Mouse (Mus musculus) liver, embryonic 14.5 days (tissue): ENCODE results near the gene Spcs3. TPM values are rescaled to one million over a fixed set of nuclear protein-coding genes. Genes with fewer than 3 reads are reported as not detected.
A peak's percentile ranks its signal among the peaks of the same experiment; 100 is the strongest.

ENCODE experiments used
- ATAC-seq: fragments of 200-750 bp; cut with Nextera tagmentation; 2 replicates; pipeline ENCODE4 v1.8.0; 2017; ENCODE audit warnings: moderate number of reproducible peaks, mild to moderate bottlenecking, moderate library complexity; ENCODE audit not compliant: insufficient read depth
- DNase-seq, 3 experiments: peaks; one replicate each; pipeline ENCODE4 v3.0.0-alpha.2; 2012 to 2013; ENCODE audit warnings: low read depth in 3 of 3, low spot score in 3 of 3
- H3K27ac ChIP-seq: fragments of 300-500 bp; sonication (generic); 2 replicates; pipeline ENCODE4 v1.5.1; 2014; ENCODE audit warnings: moderate library complexity, mild to moderate bottlenecking, control low read depth, inconsistent platforms
- H3K27me3 ChIP-seq: fragments of 300-500 bp; sonication (generic); 2 replicates; pipeline ENCODE4 v1.6.1; 2014; ENCODE audit warnings: mild to moderate bottlenecking, low read length, moderate library complexity; ENCODE audit not compliant: control insufficient read depth, insufficient read depth
- H3K36me3 ChIP-seq: fragments of 300-500 bp; sonication (generic); replicated peaks from 2 replicates; pipeline ENCODE4 v1.6.1; 2014; ENCODE audit warnings: low read depth; ENCODE audit not compliant: control insufficient read depth, insufficient read depth
- H3K4me1 ChIP-seq, 2 experiments: fragments of 200-500 bp in 1 of 2; fragments of 300-500 bp in 1 of 2; sonication (generic) in 1 of 2; replicated peaks; 2 replicates each; pipeline ENCODE4 v1.6.1; 2012 to 2014; ENCODE audit warnings: antibody characterized with exemption in 1 of 2, inconsistent platforms in 1 of 2, low read length in 1 of 2; ENCODE audit not compliant: control insufficient read depth in 2 of 2, insufficient read depth in 2 of 2
- H3K4me2 ChIP-seq: fragments of 300-500 bp; sonication (generic); 2 replicates; pipeline ENCODE4 v1.6.1; 2014; ENCODE audit warnings: low read depth, mild to moderate bottlenecking, control low read depth, moderate library complexity
- H3K4me3 ChIP-seq, 2 experiments: fragments of 200-500 bp in 1 of 2; fragments of 300-500 bp in 1 of 2; sonication (generic) in 1 of 2; 2 replicates each; pipeline ENCODE4 v1.5.1; 2012 to 2014; ENCODE audit warnings: low read depth in 2 of 2, low read length in 2 of 2, mild to moderate bottlenecking in 2 of 2, control low read depth in 1 of 2, inconsistent platforms in 1 of 2, moderate library complexity in 1 of 2; ENCODE audit not compliant: insufficient read depth in 1 of 2
- H3K9ac ChIP-seq: fragments of 300-500 bp; sonication (generic); replicated peaks from 2 replicates; pipeline ENCODE4 v1.6.1; 2014; ENCODE audit warnings: mild to moderate bottlenecking, control low read depth, moderate library complexity
- H3K9me3 ChIP-seq: fragments of 300-500 bp; sonication (generic); 2 replicates; pipeline ENCODE4 v1.6.1; 2016; ENCODE audit warnings: low read length, mixed read lengths; ENCODE audit not compliant: control insufficient read depth
- CTCF ChIP-seq: IDR thresholded peaks from 2 replicates; pipeline ENCODE4 v1.5.1; 2016; ENCODE audit warnings: antibody characterized with exemption, low read depth, control low read depth
- EP300 ChIP-seq: IDR thresholded peaks from 2 replicates; pipeline ENCODE4 v1.6.1; 2016; ENCODE audit warnings: antibody characterized with exemption, low read depth
- WGBS: fragments of 180-500 bp; shearing (Covaris S2); extraction: QIAGEN DNeasy Blood & Tissue Kit; methylation state at CpG from one replicate; pipeline ENCODE4 v1.1.7; 2014; ENCODE audit not compliant: insufficient replicate concordance; 5-methylcytosine and 5-hydroxymethylcytosine counted together
- polyA plus RNA-seq, 2 experiments: library from polyadenylated mRNA; depleted of rRNA in 1 of 2; stranded (reverse) in 1 of 2; unstranded in 1 of 2; fragments of >200 nt; fragmentation: Nextera tagmentation in 1 of 2; extraction: Ambion mirVana in 1 of 2; gene quantifications; 2 replicates each; pipeline versions ENCODE4 v1.2.1 to v1.2.3; 2012 to 2014

The Spcs3 gene
- polyA plus RNA-seq, 2 experiments = 19.9 to 65.6 TPM

DNA sequence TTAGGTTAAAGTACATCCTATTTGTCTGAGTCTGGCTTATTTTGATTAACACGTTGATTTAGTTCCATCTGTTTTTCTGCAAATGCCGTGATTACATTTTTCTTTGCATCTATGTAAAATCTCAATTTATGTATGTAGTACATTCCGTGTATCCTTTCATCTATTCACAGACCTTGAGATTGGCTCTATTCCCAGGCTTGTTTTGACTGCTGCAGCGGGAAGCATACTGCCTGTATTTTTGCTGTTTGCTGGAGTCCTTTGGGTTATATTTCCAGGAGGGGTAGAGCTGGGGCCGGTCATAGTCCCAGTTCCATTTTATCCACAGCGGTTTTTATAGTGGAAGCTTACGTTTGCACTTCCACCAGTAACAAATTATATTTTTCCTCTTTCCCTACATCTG is 26.7 kb downstream of the Spcs3 start:
- WGBS = 65% methylated on average over 7 of the region's 7 CpGs
- ATAC-seq = no peak
- DNase-seq = no peak
- no peak overlapping the region for H3K4me3 ChIP-seq
- H3K27me3 ChIP-seq = no peaks in the 10 kb centered on the region
- H3K4me2 ChIP-seq = no peak overlapping the region
- peaks cover 0 to 5% of the 10 kb centered on the region in 2 experiments; a peak in 2 of 4 replicates for H3K4me1 ChIP-seq
- TF ChIP-seq CTCF = no peak
- TF ChIP-seq EP300 = no peak
- H3K36me3 ChIP-seq = no peaks in the 10 kb centered on the region
- no peak overlapping the region for H3K27ac ChIP-seq
- H3K9ac ChIP-seq = no peak overlapping the region
- H3K9me3 ChIP-seq = no peaks in the 10 kb centered on the region

DNA sequence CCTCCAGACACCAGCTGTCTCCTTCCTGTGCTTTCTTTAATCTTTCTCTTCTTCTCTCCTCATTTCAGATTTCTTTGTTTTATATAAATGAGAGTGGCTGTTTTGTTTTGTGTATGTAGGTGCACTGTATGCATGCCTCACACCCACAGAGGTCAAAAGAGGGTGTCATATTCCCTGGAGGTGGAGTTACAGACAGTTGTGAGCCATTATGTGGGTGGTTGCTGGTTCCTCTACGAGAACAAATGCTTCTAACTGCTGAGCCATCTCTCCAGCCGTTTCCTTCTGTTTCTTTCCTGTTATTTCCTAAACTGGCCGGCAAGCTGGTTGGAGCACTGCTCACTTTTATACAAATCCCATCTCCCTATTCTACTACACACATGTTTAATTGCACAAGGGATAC is 35.9 kb downstream of the Spcs3 start:
- Histone ChIP-seq H3K36me3 (no peaks in the 10 kb centered on the region), H3K27ac (no peak overlapping the region), H3K4me3 (no peak overlapping the region), H3K9me3 (no peaks in the 10 kb centered on the region), H3K27me3 (no peaks in the 10 kb centered on the region), H3K9ac (no peak overlapping the region), H3K4me2 (no peak overlapping the region), H3K4me1 (no peaks in the 10 kb centered on the region)
- no peak for ATAC-seq
- 35% methylated on average over 3 of the region's 3 CpGs for WGBS
- no peak for TF ChIP-seq EP300
- no peak for TF ChIP-seq CTCF
- DNase-seq = no peak

DNA sequence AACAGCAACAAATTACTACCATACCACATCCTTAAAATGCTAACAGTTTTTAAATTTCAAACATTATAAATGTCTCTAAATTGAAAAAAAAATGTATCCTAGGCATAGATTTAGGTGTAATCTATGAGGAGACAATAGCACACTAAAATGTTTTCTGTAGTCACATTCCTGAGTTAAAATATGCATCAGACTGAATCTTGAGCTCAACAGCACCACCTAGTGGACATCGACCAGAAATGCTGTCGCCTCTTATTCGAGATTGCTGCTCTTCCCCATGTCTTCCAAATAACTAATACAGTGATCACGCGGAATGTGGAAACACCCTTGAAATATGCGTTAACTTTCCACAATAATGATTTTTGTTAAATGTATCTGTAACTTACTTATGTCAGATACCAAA is 36.7 kb downstream of the Spcs3 start:
- DNase-seq (peak in 2 of 3 experiments; percentile 26 to 46), ATAC-seq (no peak)
- H3K27ac ChIP-seq = no peak overlapping the region
- no peak overlapping the region for H3K4me2 ChIP-seq
- WGBS = 10% methylated on average over 6 of the region's 6 CpGs
- H3K9me3 ChIP-seq = no peaks in the 10 kb centered on the region
- no peak overlapping the region for H3K4me3 ChIP-seq
- H3K27me3 ChIP-seq = no peaks in the 10 kb centered on the region
- TF ChIP-seq CTCF (peak; percentile 80), EP300 (no peak)
- no peak overlapping the region for H3K9ac ChIP-seq
- no peaks in the 10 kb centered on the region for H3K4me1 ChIP-seq
- no peaks in the 10 kb centered on the region for H3K36me3 ChIP-seq

DNA sequence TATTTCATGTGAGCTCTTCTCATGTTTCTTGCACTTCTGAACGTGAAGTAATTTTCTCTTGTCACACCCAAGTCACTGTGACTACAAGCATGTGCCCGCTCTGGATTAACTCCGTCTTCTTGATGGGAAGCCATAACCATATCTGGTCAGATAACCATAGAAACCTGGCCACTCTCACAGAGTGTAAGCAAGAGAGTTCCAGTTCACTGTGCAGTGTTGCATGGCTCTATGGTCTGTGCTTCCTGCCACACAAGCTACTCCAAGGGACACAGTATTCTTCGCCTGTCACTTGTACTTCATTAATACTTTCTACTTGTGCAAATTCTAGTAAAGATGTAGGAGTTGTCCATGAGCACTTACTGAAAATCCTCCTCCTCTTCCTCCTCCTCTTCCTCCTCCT is 37.9 kb downstream of the Spcs3 start:
- ATAC-seq = no peak
- Histone ChIP-seq H3K36me3 (no peaks in the 10 kb centered on the region), H3K4me2 (no peak overlapping the region), H3K9ac (no peak overlapping the region), H3K27me3 (no peaks in the 10 kb centered on the region), H3K27ac (no peak overlapping the region), H3K9me3 (no peaks in the 10 kb centered on the region), H3K4me3 (no peak overlapping the region), H3K4me1 (no peaks in the 10 kb centered on the region)
- DNase-seq = no peak
- 54% methylated on average over 4 of the region's 4 CpGs for WGBS
- TF ChIP-seq EP300 = no peak
- TF ChIP-seq CTCF = no peak

GRCm38 (mm10) chr8:54491057-54491690 is 38.6 kb downstream of the Spcs3 start:
- Histone ChIP-seq H3K36me3 (no peaks in the 10 kb centered on the region), H3K9ac (no peak overlapping the region), H3K4me2 (no peak overlapping the region), H3K4me1 (no peaks in the 10 kb centered on the region), H3K9me3 (no peaks in the 10 kb centered on the region), H3K4me3 (no peak overlapping the region), H3K27ac (no peak overlapping the region), H3K27me3 (no peaks in the 10 kb centered on the region)
- TF ChIP-seq EP300 (no peak), CTCF (peak; percentile 55; the same call in 1 of the 2 replicates)
- 17% methylated on average over 6 of the region's 6 CpGs for WGBS
- DNase-seq = peak in 1 of 3 experiments; percentile 32
- ATAC-seq = no peak
